Mouse (Mus musculus) spleen, postnatal 36 days (tissue): ENCODE measurements around the gene Zfp3.

Experiments
- DNase-seq, 2 experiments: peaks; one replicate each; pipeline ENCODE4 v3.0.0; 2022; ENCODE audit warnings: low spot score in 2 of 2, mixed read lengths in 1 of 2

Gene Zfp3

DNA sequence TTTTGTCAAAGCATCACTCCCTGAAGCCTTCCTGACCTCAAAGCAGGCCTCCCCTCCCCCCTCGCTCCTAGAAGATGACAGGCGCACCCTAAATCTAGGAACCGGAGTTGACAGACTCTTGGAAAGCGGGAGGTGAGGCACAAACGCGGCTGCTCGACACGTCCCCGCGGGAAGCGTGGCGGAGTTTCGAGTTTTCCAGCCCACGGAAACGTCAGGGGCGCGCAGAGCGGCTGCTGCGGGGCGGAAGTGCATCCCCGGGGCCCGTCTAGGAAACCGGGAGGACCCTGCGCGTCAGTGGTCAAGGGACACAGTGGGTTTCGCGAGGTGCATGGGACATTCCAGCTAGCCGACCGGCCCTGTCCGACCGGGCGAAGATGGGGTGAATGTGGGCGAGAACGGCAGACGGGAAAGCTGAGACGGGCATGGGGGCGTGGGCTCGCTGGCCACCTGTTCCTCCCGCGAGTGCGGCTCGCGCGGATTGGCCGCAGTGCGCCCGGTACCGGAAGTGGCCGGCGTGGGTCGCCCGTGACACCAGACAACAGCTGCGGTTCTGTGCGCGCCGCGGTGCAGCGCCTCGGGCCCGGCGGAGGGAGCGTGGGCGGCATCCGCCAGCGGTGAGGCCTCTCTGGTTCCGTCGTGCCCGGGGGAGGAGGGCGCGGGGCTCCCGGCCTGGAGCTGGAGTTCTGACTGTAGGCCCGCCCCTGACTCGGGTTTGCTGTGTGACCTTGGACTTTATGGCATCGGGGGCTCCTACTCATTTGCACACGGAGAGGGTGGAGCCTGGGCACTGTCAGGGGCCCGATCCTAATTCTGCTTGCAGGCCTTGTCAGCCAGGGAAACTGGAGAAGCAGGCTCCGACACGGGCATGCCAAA is at the start of gene Zfp3:
Gene Zfp3, plus strand, starts transcription at position 274 of the 873 bp plus-strand sequence.
- peak; percentile 85 to 86 for DNase-seq

DNA sequence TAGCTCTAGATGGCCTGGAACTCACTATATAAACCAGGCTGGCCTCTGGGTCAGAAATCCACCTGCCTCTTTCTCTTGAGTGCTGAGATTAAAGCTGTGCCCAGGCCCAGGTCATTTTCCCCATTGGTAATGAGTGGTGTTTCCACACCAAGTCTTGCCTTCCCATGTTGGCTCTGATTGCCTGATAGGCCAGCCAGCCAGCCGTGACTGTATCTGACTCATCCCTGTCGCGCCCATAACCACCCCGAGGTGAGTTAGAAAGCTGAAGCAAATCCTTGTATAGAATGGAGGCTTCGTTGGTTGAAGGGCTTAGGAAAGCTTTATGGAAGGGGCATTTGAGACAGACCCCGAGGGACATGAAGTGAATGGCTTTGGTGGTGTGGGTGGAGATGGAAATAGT is 48.2 kb upstream of the Zfp3 start:
- no peak for DNase-seq

DNA sequence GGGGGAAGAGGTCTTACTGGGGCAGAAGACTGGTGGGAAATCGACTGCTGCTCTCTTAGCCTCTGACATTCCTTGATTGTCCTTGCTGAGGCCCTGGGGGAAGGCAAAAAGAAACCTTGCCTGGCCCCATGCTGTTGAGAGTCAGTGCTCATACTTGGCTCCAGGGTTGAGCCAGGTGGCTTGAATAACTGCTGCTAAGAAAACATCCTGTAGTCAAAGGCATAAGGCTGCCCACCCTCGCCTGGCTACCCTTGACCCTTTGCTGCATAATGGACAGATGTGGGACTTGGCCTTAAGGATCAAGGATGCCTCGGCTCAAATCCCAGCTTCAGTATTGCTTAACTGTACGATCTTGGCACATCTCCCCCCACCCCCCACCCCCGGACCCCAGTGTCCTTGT is 45.5 kb upstream of the Zfp3 start:
- no peak for DNase-seq

DNA sequence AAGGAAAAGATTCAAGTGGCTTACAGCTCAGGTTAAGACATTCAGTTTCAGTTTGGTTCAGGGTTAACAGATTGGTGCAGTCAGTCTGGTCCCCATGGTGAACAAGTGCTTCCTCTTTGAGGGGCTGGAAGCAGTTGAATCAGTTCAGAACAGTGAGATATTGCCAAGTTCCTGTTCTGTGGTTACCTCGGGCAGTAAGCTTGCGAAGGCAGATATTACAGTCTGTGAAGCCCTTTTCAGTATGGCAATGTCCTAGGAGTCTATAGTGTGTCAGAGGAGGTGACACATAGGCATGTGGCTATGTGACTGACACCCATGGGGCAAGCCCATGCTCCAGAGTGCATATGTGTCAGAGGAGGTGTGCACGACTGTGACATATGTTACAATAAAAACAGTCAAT is 43.4 kb upstream of the Zfp3 start:
- peak; percentile 65 to 68 for DNase-seq

DNA sequence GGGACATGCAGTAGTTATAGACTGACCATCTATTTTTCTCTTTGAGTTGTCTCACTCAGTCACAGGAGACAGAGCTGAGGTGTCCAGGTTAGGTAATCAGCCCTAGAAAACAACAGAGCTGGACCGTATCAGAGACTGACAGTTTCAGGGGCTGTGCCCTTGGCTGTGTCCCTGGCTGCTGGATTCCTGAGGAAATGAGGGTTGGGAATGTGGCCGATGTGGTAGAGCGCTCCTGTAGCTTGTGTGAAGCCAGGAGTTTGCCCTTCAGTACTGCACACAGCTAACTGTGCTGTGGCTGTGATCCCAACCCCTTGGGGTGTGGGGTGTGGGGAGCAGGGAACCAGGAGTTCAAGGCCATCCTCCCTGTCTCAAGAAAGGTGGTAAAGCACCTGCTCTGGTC is 42.9 kb upstream of the Zfp3 start:
- no peak for DNase-seq

DNA sequence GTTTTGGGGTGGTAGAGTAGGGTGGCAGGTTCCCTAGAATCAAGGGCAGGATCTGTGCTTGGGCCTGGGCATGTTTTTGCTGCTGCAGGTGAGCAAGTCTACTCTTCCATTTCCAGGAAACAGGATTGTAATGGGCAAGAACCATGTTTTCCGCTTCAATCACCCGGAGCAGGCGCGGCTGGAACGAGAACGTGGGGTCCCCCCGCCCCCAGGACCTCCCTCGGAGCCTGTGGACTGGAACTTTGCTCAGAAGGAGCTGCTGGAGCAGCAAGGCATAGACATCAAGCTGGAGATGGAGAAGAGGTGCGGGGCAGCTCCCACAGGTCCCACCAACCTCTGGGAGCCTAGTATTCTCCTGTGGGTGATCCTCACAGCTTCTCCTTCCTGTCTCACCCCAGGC is 39.3 kb upstream of the Zfp3 start:
- DNase-seq, result no peak

DNA sequence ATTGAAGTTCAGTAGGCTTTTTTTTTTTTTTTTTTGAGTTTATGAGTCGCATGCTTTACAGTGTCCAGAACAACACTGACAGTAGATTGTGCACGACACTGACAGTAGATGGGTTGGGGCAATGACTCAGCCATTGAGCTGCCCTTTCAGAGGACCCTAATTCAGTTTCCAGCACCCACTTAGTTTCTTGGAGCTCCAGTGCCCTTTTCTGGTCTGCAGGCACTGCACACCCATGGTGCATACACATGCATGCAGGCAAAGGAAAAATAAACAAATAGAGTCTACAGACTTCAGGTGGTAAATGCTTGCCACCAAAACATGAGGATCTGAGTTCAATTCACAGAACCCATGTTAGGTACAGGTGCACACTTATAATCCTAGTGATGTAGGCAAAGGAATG is 37.4 kb upstream of the Zfp3 start:
- no peak for DNase-seq

DNA sequence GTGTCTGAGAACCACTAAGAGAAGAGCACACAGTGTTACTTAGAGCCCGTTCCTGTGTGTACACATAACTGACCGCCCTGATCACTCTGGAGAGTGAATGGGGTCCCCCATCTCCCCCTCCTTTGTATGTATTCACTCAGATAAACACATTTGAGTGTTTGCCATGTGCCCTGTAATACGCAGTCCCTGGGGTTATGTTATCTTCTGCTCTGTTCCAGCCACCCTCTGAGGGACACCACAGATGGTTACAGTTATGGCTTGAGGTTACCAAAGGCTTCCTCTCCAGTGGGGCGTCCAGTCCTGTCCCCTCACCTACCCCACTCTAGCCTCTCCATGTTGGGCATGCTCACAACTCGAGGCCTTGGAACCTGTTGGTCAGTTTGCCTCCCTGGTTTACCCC is 36.6 kb upstream of the Zfp3 start:
- DNase-seq, result no peak

DNA sequence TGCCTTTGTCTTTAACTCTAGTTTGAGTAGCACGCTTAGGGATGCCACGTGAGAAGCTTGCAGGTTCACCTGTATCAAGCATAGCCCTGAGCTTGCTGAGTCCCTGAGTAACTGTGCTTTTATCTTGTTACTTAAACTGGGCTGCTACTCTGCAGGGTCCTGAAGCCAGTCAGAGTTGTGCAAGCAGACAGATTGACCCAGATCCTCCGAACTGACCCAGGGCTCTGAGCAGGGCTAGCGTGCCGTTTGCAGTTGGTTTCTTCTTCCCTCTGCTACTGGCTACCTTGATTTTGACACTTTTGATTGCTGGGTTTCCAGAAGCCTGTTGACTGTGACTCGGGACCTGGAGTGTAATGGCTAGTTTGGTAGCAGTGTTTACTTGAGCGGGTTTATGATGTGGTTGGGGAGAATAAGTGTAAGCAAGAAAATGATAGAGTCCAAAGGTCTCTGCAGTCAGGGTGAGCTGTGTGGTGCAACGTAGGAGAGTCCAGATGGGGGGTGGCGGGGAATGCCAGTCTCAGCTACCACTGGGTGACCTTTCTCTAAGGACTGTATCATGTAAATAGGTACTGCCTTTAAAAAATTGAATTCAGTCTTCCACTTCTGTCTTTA is 33.5 kb upstream of the Zfp3 start:
- DNase-seq, result no peak

DNA sequence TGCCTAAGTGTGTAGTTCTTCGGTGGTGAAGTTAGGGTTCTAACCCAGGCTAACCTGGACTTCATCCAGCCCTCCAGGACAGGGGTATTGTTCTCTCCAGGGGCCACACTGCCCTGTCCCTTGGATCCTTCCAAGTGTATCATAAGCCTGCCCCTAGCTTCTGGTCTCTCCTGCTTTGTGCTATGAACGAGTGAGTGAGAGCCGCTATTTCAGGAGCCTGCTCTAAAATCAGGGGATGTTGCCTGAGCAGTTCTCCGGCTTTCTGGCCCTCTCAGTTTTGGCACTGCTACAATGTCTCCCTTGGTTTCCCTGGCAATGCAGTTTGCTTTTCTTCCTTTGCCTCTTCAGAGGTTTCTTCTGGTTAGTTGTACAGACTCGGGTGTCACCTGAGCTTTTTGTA is 32.8 kb upstream of the Zfp3 start:
- DNase-seq, result no peak

DNA sequence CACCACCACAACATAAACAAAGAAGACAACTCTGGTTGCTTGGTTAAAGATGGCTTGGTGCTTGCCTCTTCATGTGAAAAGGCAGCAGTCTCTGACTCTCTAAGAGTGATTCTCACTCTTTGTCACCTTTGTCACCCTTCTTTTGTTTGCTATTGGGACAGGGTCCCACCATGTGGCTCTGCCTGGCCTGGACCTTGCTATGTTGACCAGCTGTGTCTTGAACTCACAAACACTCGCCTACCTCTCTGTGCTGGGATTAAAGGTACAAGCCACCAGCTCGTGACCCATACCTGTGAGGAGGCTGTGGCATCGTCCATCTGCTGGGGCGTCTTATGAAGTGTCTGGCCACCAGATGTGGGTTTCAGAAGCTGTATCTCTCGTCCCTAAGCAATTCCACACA is 30.8 kb upstream of the Zfp3 start:
- no peak for DNase-seq

DNA sequence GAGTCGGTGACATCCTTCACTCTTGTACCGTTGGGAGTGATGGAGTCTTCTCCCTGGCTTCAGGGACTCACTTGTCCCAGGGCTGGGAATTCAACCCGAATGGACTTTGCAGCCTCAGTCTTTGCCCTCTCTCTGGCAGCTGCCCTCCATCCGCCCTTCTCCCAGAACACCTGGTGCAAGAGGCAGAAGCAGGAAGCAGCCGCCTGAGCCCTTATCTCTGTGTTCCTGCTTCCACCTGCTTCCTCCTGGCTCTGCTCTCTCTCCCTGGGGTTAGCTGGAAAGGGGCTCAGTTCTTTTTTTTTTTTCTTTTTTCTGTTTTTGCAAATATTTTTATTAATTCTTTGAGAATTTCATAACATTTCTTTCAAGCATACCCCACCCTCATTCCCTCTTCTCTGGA is 26.3 kb upstream of the Zfp3 start:
- DNase-seq, result no peak

DNA sequence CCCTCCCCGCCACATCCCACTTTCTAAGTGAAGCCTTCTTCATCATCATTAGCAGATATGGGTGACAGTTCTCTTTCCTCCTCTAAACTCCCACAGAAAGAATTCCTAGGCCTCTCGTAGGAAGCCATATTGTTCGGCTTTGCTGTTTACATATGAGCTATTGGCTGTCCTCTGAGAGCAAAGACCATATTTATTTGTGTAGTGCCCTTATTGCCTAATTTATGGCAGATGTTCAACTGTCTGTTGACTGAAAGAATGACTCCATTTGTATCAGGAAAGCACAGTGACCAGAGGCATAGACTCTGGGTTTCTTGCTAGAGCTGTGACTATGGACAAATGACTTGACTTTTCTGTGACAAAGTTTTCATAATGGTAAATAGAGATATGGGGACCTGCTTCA is 22.4 kb upstream of the Zfp3 start:
- no peak for DNase-seq

DNA sequence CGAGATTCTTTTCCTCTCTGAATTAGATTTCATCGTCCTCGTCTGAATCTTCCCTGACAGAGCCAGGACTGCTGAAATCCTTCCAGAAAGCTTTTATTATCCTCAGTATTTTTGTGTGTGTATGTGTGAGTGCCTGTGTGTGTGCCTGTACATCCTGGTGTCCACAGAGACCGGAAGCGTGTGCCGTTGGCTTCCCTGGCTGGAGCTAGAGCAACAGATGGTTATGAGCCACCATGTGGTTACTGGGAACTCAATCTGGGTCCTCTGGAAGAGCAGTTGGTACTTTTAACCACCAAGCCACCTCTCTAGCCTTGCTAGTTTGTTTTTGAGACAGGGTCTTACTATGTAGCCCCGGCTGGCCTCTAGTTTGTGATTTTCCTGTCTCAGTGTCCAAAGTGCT is 21.9 kb upstream of the Zfp3 start:
- DNase-seq, result no peak

DNA sequence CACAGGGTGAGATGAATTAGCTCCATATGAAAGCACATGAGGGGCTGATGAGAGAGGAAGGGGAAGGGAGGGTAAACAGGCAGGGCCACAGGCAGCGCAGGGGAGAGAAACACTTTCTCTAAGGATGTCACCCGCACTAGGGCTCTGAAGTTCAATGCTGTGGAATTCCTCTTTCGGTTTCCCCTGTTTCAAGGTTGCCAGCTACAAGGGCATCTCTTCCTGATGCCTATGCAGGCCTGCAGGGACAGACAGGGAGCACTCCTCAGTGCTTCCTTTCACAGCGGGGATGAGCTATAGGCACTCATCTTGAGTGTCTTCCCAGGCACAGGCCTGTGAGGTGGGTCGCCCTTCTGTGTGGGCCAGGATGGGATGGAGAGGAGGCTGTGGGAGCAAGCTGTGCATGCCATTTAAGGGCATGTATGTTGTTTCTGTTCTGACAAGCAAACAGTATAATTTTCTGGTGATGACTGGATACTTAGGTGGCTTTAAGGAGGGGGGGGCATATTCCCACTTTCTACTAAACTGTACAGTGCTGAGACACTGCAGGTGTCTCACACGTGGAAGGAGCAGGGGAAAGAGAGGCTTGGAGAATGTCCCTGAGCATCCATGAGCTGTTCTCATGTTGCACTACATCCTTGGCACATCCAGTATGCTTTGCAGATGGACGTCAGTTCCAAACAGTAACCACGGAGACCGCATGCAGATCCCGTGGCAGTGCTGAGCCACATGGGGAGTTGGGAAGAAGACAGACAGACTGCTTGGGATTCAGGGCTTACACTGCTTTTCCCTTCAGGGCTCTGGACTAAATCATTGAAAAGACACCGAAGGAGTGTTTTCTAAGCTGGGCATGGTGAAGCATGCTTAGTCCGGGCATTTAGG is 21.2 kb upstream of the Zfp3 start:
- no peak for DNase-seq

DNA sequence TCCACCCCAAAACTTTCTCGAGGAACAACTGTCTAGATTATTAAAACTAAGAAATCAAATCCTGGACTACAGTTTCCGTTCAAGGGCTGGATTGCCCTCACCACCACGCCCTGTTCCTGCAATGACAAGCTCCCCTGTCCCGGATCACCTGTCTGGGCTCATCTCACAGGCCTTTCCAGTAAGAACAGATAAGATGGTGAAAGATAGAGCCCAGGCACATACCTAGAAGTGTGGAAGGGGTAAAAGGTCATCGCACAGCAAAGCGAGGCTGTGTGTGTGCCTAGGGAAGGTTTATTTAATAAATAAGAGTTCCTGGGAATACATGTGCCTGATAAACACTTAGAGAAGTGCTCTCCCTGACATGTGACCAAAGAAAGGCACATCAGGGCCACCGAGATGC is 18.4 kb upstream of the Zfp3 start:
- no peak for DNase-seq

DNA sequence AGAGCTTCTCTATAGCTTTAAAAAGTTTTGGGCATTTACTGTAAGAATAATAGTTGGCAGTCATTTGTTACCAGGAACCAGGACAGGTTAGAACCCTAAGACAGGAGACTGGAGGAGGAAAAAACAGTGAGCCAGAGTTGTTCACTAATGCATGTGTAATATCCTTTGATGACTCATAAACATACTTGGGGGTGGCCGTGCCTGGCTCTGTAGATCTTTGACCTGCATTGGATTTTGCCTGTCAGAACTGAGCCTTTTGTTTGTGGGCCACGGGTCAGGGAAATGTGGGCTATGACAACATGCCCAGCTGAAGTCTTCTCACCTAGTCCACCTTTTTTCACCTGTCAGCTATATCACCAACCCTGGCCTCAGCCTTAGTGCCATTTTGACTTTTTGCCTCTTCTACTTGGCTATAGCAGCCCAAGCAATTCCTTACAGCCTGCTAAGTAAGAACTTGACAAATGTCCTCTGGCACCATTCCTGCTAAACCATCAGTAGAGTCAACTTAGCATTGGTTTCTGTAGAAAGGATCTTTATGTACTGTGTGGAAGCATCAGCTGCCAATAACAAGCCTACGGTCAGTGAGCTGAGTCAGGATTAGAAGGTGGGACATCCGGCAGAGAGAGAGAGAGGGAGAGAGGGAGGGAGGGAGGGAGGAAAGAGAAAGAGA is 16.0 kb upstream of the Zfp3 start:
- no peak for DNase-seq

DNA sequence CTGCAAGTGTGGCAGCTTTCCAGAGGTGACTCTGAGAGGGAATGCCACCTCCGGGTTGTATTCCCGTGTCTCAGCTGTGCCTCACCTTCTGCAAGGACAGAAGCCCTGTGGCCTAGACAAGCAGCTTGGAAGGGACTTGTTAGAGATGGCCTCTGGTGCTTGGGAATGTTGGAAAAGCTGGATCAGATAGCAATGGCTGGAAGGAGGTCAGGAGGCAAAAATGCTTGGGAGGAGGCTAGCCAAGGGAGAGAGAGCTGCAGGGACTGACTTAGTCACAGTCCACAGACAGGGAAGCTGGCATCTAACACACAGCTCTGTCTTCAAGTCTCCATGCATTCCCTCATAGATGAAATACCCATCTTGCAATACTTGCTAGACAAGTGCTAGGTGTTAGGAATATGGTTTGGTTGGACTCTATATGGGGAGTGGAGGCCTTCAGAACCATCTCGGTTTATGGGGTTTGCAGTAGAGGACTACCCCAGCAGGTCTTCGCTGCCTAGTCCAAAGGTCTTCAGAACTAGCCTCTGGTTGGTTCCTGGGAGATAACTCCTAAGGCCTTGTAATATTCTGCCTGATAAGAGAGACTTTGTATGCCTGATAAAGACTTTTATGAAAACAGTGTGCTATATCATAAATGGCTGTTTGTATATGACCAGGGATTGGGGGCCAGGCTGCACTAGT is 11.5 kb upstream of the Zfp3 start:
- DNase-seq, result no peak

DNA sequence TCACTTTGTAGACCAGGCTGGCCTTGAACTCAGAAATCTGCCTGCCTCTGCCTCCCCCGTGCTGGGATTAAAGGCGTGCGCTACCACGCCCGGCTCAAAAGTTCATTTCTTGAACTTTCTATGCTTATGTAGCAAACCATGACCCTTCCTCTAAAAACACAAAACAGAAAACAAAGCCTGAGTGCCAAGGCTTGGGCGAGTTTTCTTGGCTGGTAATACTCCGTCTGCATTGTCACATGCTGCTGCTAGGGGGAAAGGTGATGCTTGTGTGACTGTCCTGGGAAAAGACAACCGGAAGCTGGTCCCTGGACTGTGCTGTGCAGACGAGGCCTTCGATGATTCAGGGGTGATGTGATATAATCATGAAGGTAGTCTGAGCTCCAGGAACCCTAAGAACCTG is 10.9 kb upstream of the Zfp3 start:
- DNase-seq, result no peak

DNA sequence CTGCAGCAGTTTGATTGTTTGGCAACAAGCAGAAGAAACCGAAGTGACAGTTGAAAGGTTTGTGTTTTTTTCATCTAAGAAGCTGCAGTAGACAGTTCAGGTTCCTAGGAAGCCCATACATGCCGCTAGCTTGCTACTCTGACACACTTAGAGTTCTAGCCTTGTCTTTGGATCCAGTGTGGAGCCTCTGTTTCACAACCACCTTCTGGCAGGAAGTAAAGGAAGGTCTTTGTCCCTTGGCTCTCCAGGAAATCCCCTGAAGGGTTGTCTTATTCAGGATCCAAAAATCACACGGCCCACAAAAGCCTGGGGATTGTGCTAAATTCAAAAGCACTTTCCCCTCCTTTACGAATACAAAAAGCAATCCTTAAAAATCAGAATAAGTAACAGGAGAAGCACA is 9.5 kb upstream of the Zfp3 start:
- DNase-seq, result no peak

DNA sequence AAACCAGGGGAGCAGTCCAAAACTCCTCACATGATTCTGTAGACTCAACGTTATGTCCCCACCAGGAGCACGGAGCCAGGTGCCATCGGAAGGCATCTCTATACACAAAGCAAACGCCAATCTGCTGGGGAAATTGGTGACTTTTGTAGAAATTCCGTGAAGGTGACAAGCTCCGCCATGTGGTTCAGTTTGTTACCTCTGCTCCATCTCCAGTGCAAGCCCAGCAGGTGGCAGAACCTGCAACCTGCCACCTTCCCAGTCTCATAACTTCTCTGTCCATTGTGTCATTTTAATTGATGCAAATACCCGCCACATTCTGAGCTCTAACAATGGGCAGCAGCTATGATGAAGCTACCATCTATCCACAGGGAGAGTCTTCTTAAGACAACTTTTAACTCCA is 9.1 kb upstream of the Zfp3 start:
- DNase-seq, result no peak
